ENCODE assay signal across 21 mouse cellular contexts in genomic region chr10:50138351-50138750, GRCm38 (mm10).
"Had no signal": no experiment of that assay in that cellular context is flagged by ENCODE, and none has a peak within 500 bp of the region (broad histone marks: within the 10 kb centered on the region; RNA-seq: fewer than 3 reads in every experiment).

No protein-coding gene starts in this region.

- H3K36me3 ChIP-seq: kidney, embryonic 15.5 days; limb, embryonic 12.5 days; limb, embryonic 15.5 days; liver, embryonic 15.5 days; lung, embryonic 15.5 days; neural tube, embryonic 12.5 days; neural tube, embryonic 15.5 days had no signal

- H3K4me2 ChIP-seq: kidney, embryonic 15.5 days; limb, embryonic 12.5 days; limb, embryonic 15.5 days; liver, embryonic 11.5 days; liver, embryonic 15.5 days; lung, embryonic 15.5 days; midbrain, embryonic 11.5 days; neural tube, embryonic 12.5 days; neural tube, embryonic 15.5 days had no signal

- H3K9me3 ChIP-seq: kidney, embryonic 15.5 days; limb, embryonic 12.5 days; limb, embryonic 15.5 days; liver, embryonic 15.5 days; lung, embryonic 15.5 days; neural tube, embryonic 12.5 days; neural tube, embryonic 15.5 days had no signal

- H3K27ac ChIP-seq: kidney, embryonic 15.5 days; left cerebral cortex, adult 2 months; limb, embryonic 12.5 days; limb, embryonic 15.5 days; liver, embryonic 15.5 days; lung, embryonic 15.5 days; neural tube, embryonic 12.5 days; neural tube, embryonic 15.5 days; stomach, postnatal 0 days had no signal

- DNase-seq: kidney, adult 8-10 months; kidney, postnatal 36 days; layer of hippocampus, postnatal 36 days; lung, adult 18-20 months; lung, postnatal 36 days; right cerebral cortex, adult 18-20 months; right cerebral cortex, postnatal 4 days; thymus, adult 2 months; thymus, postnatal 14 days; thymus, postnatal 4 days had no signal

- H3K9ac ChIP-seq: kidney, embryonic 15.5 days; limb, embryonic 12.5 days; limb, embryonic 15.5 days; liver, embryonic 15.5 days; lung, embryonic 15.5 days; neural tube, embryonic 12.5 days; neural tube, embryonic 15.5 days had no signal

- H3K4me3 ChIP-seq: kidney, embryonic 15.5 days; left cerebral cortex, adult 2 months; limb, embryonic 12.5 days; limb, embryonic 15.5 days; liver, embryonic 15.5 days; lung, embryonic 15.5 days; neural tube, embryonic 12.5 days; neural tube, embryonic 15.5 days had no signal

- H3K4me1 ChIP-seq: kidney, embryonic 15.5 days; limb, embryonic 12.5 days; limb, embryonic 15.5 days; liver, embryonic 15.5 days; lung, embryonic 15.5 days; neural tube, embryonic 12.5 days; neural tube, embryonic 15.5 days had no signal

- H3K27me3 ChIP-seq: kidney, embryonic 15.5 days; limb, embryonic 12.5 days; limb, embryonic 15.5 days; liver, embryonic 15.5 days; lung, embryonic 15.5 days; neural tube, embryonic 12.5 days; neural tube, embryonic 15.5 days had no signal
